Mouse (Mus musculus): ENCODE measurements around the gene Wdr17.

The Wdr17 gene

DNA sequence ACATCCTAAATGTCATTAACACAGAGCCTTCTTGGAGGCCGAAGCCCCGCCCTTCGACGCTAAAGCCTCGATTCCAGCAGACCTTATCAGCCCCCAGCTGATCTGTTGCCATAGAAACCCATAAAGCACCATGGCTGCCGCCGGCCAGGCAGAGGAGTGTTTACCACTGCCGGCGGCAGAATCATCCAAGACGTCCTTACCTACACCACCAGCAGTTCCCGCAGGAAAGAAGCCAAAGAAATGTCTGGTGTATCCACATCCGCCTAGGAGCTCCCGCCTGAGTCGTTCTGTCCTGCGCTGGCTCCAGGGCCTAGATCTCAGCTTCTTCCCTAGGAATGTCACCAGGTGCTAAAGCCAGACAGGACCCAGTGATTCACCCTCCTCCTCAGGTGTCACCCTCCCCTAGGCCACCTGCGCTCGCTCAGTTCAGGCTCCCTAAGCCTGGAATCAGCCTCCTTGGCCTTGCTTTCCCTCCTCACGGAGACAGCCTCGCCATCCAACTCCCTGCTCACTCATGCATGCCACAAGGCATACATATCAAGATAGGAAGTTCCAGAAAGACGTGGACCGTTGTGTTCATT, 286.2 kb downstream of the Wdr17 start, which contains the start of gene Spata4:
Spata4 (plus strand) TSS at position 111 of the 581 bp plus-strand sequence.
- DNase-seq (ENCODE audit: low read depth, low spot score) = no peak

DNA sequence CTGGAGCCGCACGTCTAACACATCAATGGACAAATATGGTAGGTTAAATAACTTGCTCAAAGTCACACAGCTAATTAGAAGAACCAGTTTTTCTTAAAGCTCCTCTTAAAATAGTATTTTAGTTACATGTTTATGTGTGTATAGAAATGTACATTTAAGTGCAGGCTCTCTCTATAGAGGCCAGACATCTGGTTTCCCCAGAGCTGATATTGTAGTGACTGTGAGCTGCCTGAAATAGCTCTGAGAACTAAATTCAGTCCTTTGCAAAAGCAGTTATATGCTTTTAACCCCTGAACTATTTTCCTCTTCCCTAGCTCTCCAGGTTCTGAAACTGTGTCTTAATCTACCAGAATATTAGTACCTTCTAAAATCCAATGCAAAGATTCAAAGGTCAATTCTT, 289.6 kb downstream of the Wdr17 start:
- DNase-seq (ENCODE audit: low read depth, low spot score) = no peak

DNA sequence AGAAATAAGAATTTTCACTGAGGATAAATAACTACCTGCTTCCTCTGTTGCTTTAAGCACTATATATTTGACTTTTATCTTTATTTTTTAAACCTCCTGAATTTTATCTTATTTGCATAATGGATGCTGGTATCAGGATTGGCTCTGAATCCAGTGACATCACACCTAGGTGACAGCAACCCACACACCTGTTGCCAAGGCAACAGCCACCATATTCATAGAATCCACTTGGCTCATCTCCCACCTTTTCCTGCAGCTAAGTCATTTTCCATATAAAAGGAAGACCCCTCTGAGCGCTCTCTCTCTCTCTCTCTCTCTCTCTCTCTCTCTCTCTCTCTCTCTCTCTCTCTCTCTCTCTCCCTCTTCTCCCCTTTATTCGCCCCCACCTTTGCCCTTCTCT, 290.0 kb downstream of the Wdr17 start:
- DNase-seq (ENCODE audit: low read depth, low spot score) = no peak

DNA sequence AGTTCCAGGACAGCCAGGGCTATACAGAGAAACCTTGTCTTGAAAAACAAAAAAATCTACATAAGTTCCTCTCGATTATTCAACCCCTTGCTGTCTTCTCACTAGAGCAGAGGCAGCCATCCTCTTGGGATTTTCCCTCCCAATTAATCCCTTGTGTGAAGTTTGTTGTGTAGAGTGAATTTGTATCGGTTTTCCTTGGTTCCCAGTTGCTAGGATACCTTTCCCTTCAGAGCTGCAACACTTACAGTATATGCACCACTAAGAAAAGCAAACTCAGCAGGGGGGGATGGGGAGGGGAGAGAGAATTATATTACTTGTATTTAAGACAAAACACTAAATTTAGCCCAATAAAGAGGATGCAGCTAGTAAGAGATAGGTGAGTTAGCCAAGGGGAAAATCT, 290.9 kb downstream of the Wdr17 start:
- no peak for DNase-seq (ENCODE audit: low read depth, low spot score)

DNA sequence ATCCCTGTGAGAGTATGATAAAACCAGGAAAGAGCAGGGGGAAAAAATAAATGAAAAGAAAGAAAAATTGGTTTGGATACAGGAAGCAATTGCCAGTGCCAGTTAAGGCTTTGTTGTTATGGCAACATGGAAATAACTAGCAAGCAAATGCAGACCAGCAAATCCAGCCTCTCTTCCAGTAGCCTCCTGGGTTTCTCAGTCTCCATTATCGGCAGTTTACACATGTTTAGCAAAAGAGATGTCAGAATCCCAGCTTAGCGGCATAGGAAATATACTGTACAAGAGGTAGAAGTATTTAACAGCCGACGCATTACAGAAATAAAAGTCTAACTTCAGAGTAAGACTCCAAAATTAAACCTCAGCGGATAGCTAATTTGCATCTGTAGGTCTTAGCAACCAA, 292.4 kb downstream of the Wdr17 start:
- no peak for DNase-seq (ENCODE audit: low read depth, low spot score)

DNA sequence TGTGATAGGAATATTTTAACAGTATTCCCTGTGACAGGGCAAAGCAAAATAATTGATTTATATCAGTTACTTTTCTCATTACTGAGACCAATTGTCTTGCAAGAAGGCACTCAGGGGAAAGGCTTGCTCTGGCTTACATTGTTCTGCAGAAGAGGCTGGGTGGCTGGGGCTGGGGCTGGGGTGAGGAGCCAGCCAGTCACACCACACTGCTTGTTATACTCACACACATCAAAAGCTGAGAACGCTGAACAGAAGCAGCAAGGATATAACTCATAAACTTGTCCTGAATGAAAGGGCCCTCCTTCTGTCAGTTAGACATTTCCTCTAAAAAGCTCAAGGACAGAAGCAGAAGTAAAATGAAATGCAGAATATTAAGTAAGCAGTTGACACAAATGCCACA, 304.1 kb downstream of the Wdr17 start:
- DNase-seq (ENCODE audit: low read depth, low spot score) = no peak

DNA sequence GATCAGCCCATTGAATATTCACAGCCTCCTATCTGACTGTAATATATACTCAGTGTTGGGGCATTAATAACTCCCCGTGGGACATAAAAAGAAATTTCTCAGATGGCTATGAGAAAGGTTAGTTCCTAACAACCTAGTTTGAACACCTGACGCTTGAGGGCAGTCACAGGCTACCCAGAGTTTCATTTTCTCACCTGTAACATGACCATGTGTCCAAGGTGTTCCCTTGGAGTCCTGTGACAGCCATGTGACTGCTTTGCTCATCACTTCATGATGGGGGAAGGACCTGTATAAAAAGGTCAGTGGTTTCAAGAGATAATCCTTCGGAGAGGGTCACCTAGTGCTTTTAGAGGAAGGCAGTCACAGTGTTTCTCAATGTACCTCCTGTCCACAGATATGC, 305.5 kb downstream of the Wdr17 start:
- no peak for DNase-seq (ENCODE audit: low read depth, low spot score)

Data from retina, adult 2 months (tissue).